Mouse (Mus musculus) midbrain, embryonic 14.5 days (tissue): ENCODE results near the gene Atp2c2. TPM values are rescaled to one million over a fixed set of nuclear protein-coding genes. Genes with fewer than 3 reads are reported as not detected.

Experiments
- ATAC-seq: fragments of 200-750 bp; cut with Nextera tagmentation; 2 replicates; pipeline ENCODE4 v1.8.0; 2017; ENCODE audit warnings: moderate number of reproducible peaks, moderate library complexity; ENCODE audit not compliant: low FRiP score, low TSS enrichment
- DNase-seq: peaks from one replicate; pipeline ENCODE4 v3.0.0-alpha.2; 2015
- H3K27ac ChIP-seq: fragments of 300-500 bp; sonication (generic); replicated peaks from 2 replicates; pipeline ENCODE4 v1.5.1; 2014; ENCODE audit warnings: mild to moderate bottlenecking, low read depth, low read length, moderate library complexity
- H3K27me3 ChIP-seq: fragments of 300-500 bp; sonication (generic); 2 replicates; pipeline ENCODE4 v1.6.1; 2014; ENCODE audit warnings: low read length, control low read depth, mixed read lengths; ENCODE audit not compliant: control insufficient read depth, insufficient read depth
- H3K36me3 ChIP-seq: fragments of 300-500 bp; sonication (generic); 2 replicates; pipeline ENCODE4 v1.6.1; 2014; ENCODE audit warnings: low read length, control low read depth; ENCODE audit not compliant: control insufficient read depth, insufficient read depth
- H3K4me1 ChIP-seq: fragments of 300-500 bp; sonication (generic); 2 replicates; pipeline ENCODE4 v1.6.1; 2014; ENCODE audit warnings: mild to moderate bottlenecking, antibody characterized with exemption, low read length, control low read depth; ENCODE audit not compliant: control insufficient read depth, insufficient read depth
- H3K4me2 ChIP-seq: fragments of 300-500 bp; sonication (generic); 2 replicates; pipeline ENCODE4 v1.6.1; 2014; ENCODE audit warnings: mild to moderate bottlenecking, low read length, moderate library complexity
- H3K4me3 ChIP-seq: fragments of 300-500 bp; sonication (generic); replicated peaks from 2 replicates; pipeline ENCODE4 v1.5.1; 2014; ENCODE audit warnings: low read depth, low read length
- H3K9ac ChIP-seq: fragments of 300-500 bp; sonication (generic); replicated peaks from 2 replicates; pipeline ENCODE4 v1.6.1; 2014; ENCODE audit warnings: mild to moderate bottlenecking, low read length, moderate library complexity
- H3K9me3 ChIP-seq: fragments of 300-500 bp; sonication (generic); 2 replicates; pipeline ENCODE4 v1.6.1; 2016; ENCODE audit warnings: low read length, control low read depth, mixed read lengths; ENCODE audit not compliant: control insufficient read depth
- WGBS: fragments of 180-500 bp; shearing (Covaris S2); extraction: QIAGEN DNeasy Blood & Tissue Kit; methylation state at CpG from one replicate; pipeline ENCODE4 v1.1.7; 2014; 5-methylcytosine and 5-hydroxymethylcytosine counted together
- polyA plus RNA-seq: library from polyadenylated mRNA; unstranded; fragments of >200 nt; fragmentation: Nextera tagmentation; extraction: Ambion mirVana; gene quantifications from 2 replicates; pipeline ENCODE4 v1.2.1, GENCODE M21; 2014

Atp2c2 gene
- polyA plus RNA-seq, 1 experiment from 2014 or later: 0.08 TPM

- H3K27ac ChIP-seq: no peak overlapping the region
- H3K9ac ChIP-seq: no peak overlapping the region
- no peaks in the 10 kb centered on the region for H3K36me3 ChIP-seq
- DNase-seq (no peak), ATAC-seq (no peak)
- no peaks in the 10 kb centered on the region for H3K27me3 ChIP-seq
- WGBS: 74% methylated on average over 7 of the region's 7 CpGs
- H3K4me3 ChIP-seq: no peak overlapping the region
- no peak overlapping the region for H3K4me2 ChIP-seq
- peaks cover 21% of the 10 kb centered on the region for H3K4me1 ChIP-seq
- H3K9me3 ChIP-seq: no peaks in the 10 kb centered on the region
Measured at GRCm38 (mm10) chr8:119789581-119789980, 89.8 kb downstream of the Atp2c2 start.

GRCm38 (mm10) chr8:119791804-119792704 lies 92.2 kb downstream of the Atp2c2 start:
- H3K4me3 ChIP-seq: no peak overlapping the region
- ATAC-seq (peak; percentile 55), DNase-seq (peak; percentile 47)
- H3K36me3 ChIP-seq: no peaks in the 10 kb centered on the region
- no peak overlapping the region for H3K4me2 ChIP-seq
- H3K27ac ChIP-seq: peak overlapping the region; percentile 32; the same call in 1 of the 2 replicates
- no peak overlapping the region for H3K9ac ChIP-seq
- no peaks in the 10 kb centered on the region for H3K9me3 ChIP-seq
- no peaks in the 10 kb centered on the region for H3K27me3 ChIP-seq
- WGBS: 7% methylated on average over 16 of the region's 16 CpGs
- H3K4me1 ChIP-seq: peaks cover 18% of the 10 kb centered on the region

DNA sequence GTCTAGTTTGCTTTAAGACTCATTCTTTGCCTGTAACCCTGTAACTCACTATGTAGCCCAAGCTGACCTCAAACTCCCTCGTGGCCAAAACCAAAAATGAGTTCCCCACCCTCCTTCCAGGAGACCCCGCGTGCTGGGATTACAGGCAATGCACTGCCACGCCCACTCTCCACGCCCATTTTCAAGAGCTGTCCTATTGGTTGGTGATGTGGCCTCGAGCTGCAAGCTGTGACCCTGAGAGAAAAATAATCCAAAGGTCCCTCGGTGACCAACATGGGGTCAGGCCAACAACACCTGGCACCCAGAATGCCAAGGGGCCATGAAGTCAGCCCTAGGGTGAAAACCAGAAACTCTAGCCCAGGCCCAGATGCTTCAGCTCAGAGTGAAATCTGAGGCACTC lies 94.9 kb downstream of the Atp2c2 start:
- DNase-seq (no peak), ATAC-seq (no peak)
- Histone ChIP-seq H3K9me3 (no peaks in the 10 kb centered on the region), H3K36me3 (no peaks in the 10 kb centered on the region), H3K9ac (no peak overlapping the region), H3K27me3 (no peaks in the 10 kb centered on the region), H3K27ac (no peak overlapping the region), H3K4me2 (no peak overlapping the region), H3K4me3 (no peak overlapping the region), H3K4me1 (peaks cover 31% of the 10 kb centered on the region)
- whole genome bisulfite sequencing: 44% methylated on average over 7 of the region's 7 CpGs

GRCm38 (mm10) chr8:119795651-119796050 lies 95.8 kb downstream of the Atp2c2 start:
- H3K36me3 ChIP-seq: no peaks in the 10 kb centered on the region
- WGBS: 90% methylated on average over 3 of the region's 3 CpGs
- H3K9ac ChIP-seq: no peak overlapping the region
- H3K27ac ChIP-seq: no peak overlapping the region
- no peaks in the 10 kb centered on the region for H3K9me3 ChIP-seq
- H3K4me3 ChIP-seq: no peak overlapping the region
- DNase-seq: no peak
- no peak overlapping the region for H3K4me2 ChIP-seq
- no peaks in the 10 kb centered on the region for H3K27me3 ChIP-seq
- ATAC-seq: no peak
- peaks cover 37% of the 10 kb centered on the region for H3K4me1 ChIP-seq

- peaks cover 28% of the 10 kb centered on the region for H3K4me1 ChIP-seq
- H3K27me3 ChIP-seq: no peaks in the 10 kb centered on the region
- H3K9me3 ChIP-seq: no peaks in the 10 kb centered on the region
- peak; percentile 81 for DNase-seq
- ATAC-seq: peak; percentile 65
- no peaks in the 10 kb centered on the region for H3K36me3 ChIP-seq
- no peak overlapping the region for H3K9ac ChIP-seq
- H3K27ac ChIP-seq: peak overlapping the region; percentile 79
- 6% methylated on average over 15 of the region's 15 CpGs for WGBS
- peak overlapping the region; percentile 34 for H3K4me2 ChIP-seq
- H3K4me3 ChIP-seq: no peak overlapping the region
Measured at GRCm38 (mm10) chr8:119798170-119798964, 98.6 kb downstream of the Atp2c2 start.

DNA sequence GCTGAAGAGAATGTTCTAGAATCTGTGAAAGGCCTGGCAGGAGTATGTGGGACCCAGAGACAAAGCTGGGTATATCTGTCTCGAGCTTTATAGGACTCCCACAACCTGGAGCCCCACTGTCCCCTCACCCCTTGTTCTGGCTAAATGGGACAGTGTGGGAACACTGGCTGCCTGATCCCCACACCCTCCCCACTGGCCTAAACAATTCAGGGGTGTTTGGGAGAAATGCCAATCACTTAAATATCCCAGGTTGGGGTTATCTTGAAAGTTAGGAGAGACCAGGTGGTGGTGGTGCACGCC lies 99.1 kb downstream of the Atp2c2 start:
- Histone ChIP-seq H3K9ac (no peak overlapping the region), H3K4me1 (peaks cover 28% of the 10 kb centered on the region), H3K27me3 (no peaks in the 10 kb centered on the region), H3K4me3 (no peak overlapping the region), H3K4me2 (no peak overlapping the region), H3K9me3 (no peaks in the 10 kb centered on the region), H3K27ac (peak overlapping the region; percentile 79), H3K36me3 (no peaks in the 10 kb centered on the region)
- DNase-seq (no peak), ATAC-seq (no peak)
- WGBS: 50% methylated on average over 2 of the region's 2 CpGs

DNA sequence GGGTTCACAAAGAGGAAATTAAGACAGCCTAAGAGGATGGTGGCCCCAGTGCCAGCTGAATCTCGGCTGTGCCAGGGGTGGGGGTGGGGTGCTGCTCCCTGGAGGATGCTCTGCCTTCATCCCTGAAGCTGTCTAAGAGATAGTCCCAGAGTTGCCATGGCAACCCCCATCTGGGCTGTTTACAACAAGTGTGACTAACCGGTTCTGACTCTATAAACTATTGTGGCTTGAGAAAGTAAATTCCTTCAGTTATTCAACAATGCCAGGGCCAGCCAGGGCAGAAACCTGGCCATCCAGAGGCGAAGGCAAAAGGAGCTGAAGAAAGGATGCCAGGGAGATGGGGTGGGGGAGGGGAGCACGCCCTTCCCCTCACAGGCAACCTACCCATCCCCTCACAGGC lies 101.4 kb downstream of the Atp2c2 start:
- DNase-seq (peak; percentile 87), ATAC-seq (0 out of 2 replicates have a peak, but pooled peaks have one; percentile 48)
- 1% methylated on average over 3 of the region's 4 CpGs for WGBS
- H3K4me3 ChIP-seq: no peak overlapping the region
- H3K4me1 ChIP-seq: peaks cover 28% of the 10 kb centered on the region
- H3K27me3 ChIP-seq: no peaks in the 10 kb centered on the region
- H3K36me3 ChIP-seq: no peaks in the 10 kb centered on the region
- no peak overlapping the region for H3K9ac ChIP-seq
- no peaks in the 10 kb centered on the region for H3K9me3 ChIP-seq
- peak overlapping the region; percentile 66 for H3K27ac ChIP-seq
- no peak overlapping the region for H3K4me2 ChIP-seq

DNA sequence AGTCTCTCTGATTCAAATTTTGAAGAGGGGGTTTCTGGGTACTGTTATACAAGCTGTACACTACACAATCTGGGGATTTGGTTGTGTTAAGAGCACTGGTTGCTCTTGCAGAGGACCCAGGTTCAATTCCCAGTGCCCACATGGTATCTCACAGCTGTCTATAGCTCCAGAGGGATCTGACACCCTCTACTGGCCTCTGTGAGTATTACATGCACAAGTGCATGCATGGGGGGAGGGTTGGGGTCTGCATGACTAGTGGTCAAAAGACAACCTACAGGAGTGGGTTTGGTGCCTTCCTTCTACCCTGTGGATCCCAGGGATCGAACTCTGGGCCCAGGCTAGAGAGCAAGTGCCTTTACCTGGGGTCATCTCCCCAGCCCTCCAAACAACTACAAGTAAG lies 102.8 kb downstream of the Atp2c2 start:
- H3K27ac ChIP-seq: no peak overlapping the region
- 93% methylated on average over 1 of the region's 1 CpGs for WGBS
- H3K4me2 ChIP-seq: no peak overlapping the region
- ATAC-seq (no peak), DNase-seq (no peak)
- H3K9ac ChIP-seq: no peak overlapping the region
- H3K4me1 ChIP-seq: peaks cover 28% of the 10 kb centered on the region
- no peaks in the 10 kb centered on the region for H3K27me3 ChIP-seq
- no peaks in the 10 kb centered on the region for H3K9me3 ChIP-seq
- H3K36me3 ChIP-seq: no peaks in the 10 kb centered on the region
- no peak overlapping the region for H3K4me3 ChIP-seq
